Mouse (Mus musculus) adrenal gland, adult 18-20 months (tissue): ENCODE results near the gene Cdh6. TPM values are rescaled to one million over a fixed set of nuclear protein-coding genes. Genes with fewer than 3 reads are reported as not detected.

Experiments used
- DNase-seq, 2 experiments: peaks; one replicate each; pipeline ENCODE4 v3.0.0; 2021 to 2022; ENCODE audit warnings: low spot score in 2 of 2
- long read RNA-seq, 2 experiments: library from polyadenylated mRNA; stranded (forward); transcript quantifications; one replicate each; pipeline ENCODE4 v2.0.0; 2021
- total RNA-seq, 2 experiments: library from RNA; stranded (reverse); gene quantifications; 1 replicate in 1 of 2; 2 replicates in 1 of 2; pipeline ENCODE4 v1.2.3; 2021

Cdh6 gene
- 10 to 100 TPM; 10.9 to 16.4 TPM for total RNA-seq
- long read RNA-seq, experiment 1, full-length matches to known transcripts: 5 of 6 reads
- long read RNA-seq, experiment 1, partial matches to known transcripts: 1 of 6 reads
- long read RNA-seq, experiment 1, other reads (novel, unspliced or antisense): 0 of 6 reads
- long read RNA-seq, experiment 2, full-length matches to known transcripts: 9 of 15 reads
- long read RNA-seq, experiment 2, partial matches to known transcripts: 2 of 15 reads
- long read RNA-seq, experiment 2, other reads (novel, unspliced or antisense): 4 of 15 reads

GRCm38 (mm10) chr15:13173071-13173778 is at the start of gene Cdh6:
Gene Cdh6 (minus strand): TSS chr15:13173675.
- DNase-seq: peak; percentile 33 to 66

GRCm38 (mm10) chr15:13219727-13220454 is 46.4 kb upstream of the Cdh6 start:
- no peak for DNase-seq

GRCm38 (mm10) chr15:13217800-13218199 is 44.3 kb upstream of the Cdh6 start:
- no peak for DNase-seq

- DNase-seq: no peak
Observed at GRCm38 (mm10) chr15:13217161-13217560, 43.7 kb upstream of the Cdh6 start.

GRCm38 (mm10) chr15:13212956-13213355 is 39.5 kb upstream of the Cdh6 start:
- no peak for DNase-seq

- no peak for DNase-seq
Observed at GRCm38 (mm10) chr15:13212027-13212685, 38.7 kb upstream of the Cdh6 start.

- DNase-seq: no peak
Observed at GRCm38 (mm10) chr15:13210186-13210585, 36.7 kb upstream of the Cdh6 start.

- no peak for DNase-seq
Observed at GRCm38 (mm10) chr15:13208716-13209115, 35.2 kb upstream of the Cdh6 start.

- DNase-seq: no peak
Observed at GRCm38 (mm10) chr15:13196237-13196636, 22.8 kb upstream of the Cdh6 start.

GRCm38 (mm10) chr15:13194048-13194447 is 20.6 kb upstream of the Cdh6 start:
- DNase-seq: no peak

- no peak for DNase-seq
Observed at GRCm38 (mm10) chr15:13193076-13193475, 19.6 kb upstream of the Cdh6 start.

GRCm38 (mm10) chr15:13183661-13184060 is 10.2 kb upstream of the Cdh6 start:
- no peak for DNase-seq

GRCm38 (mm10) chr15:13181430-13181829 is 8.0 kb upstream of the Cdh6 start:
- no peak for DNase-seq

GRCm38 (mm10) chr15:13181014-13181413 is 7.5 kb upstream of the Cdh6 start:
- DNase-seq: no peak

GRCm38 (mm10) chr15:13175978-13176377 is 2.5 kb upstream of the Cdh6 start:
- no peak for DNase-seq

GRCm38 (mm10) chr15:13174618-13174980 is 1.1 kb upstream of the Cdh6 start:
- DNase-seq: no peak

- DNase-seq: no peak
Observed at GRCm38 (mm10) chr15:13173840-13174617, 554 bp upstream of the Cdh6 start.

GRCm38 (mm10) chr15:13172365-13173070 is 957 bp downstream of the Cdh6 start:
- DNase-seq: peak in 1 of 2 experiments; percentile 38

- no peak for DNase-seq
Observed at GRCm38 (mm10) chr15:13171486-13172364, 1.8 kb downstream of the Cdh6 start.
